Mouse (Mus musculus) neutrophil, adult 59 days (primary cell): ENCODE measurements around the gene Mpv17. TPM values are rescaled to one million over a fixed set of nuclear protein-coding genes. Genes with fewer than 3 reads are reported as not detected.

Experiments used
- total RNA-seq, 2 experiments: library from RNA; stranded (reverse); gene quantifications; 1 replicate in 1 of 2; 2 replicates in 1 of 2; pipeline ENCODE4 v1.2.4; 2023

The Mpv17 gene
- total RNA-seq: 10 to 100 TPM in 1 of 2 experiments, 1 to 10 TPM in 1; 8.7 to 11.5 TPM

GRCm38 (mm10) chr5:31154152-31154553, at the start of gene Mpv17:
Gene Mpv17, minus strand, starts transcription at chr5:31154251.

GRCm38 (mm10) chr5:31201742-31202590, 47.9 kb upstream of the Mpv17 start, which contains the start of gene Zfp513:
Gene Zfp513, minus strand, starts transcription at chr5:31202303.

GRCm38 (mm10) chr5:31192939-31193630, 39.0 kb upstream of the Mpv17 start, which contains the start of the genes Snx17 and Eif2b4:
Gene Snx17, plus strand, starts transcription at chr5:31193227.
Gene Eif2b4, minus strand, starts transcription at chr5:31193430.

GRCm38 (mm10) chr5:31179766-31180630, 25.9 kb upstream of the Mpv17 start, which contains the start of the genes Gm29609 and Gtf3c2:
Gene Gm29609, minus strand, starts transcription at chr5:31179911.
Gene Gtf3c2, minus strand, starts transcription at chr5:31180144.

GRCm38 (mm10) chr5:31138241-31138967, 15.6 kb downstream of the Mpv17 start, which contains the start of gene Ucn:
Gene Ucn, minus strand, starts transcription at chr5:31138829.

GRCm38 (mm10) chr5:31116354-31116753, 37.7 kb downstream of the Mpv17 start, which contains the start of gene Trim54:
Gene Trim54, plus strand, starts transcription at chr5:31116712.

GRCm38 (mm10) chr5:31108000-31108490, 46.0 kb downstream of the Mpv17 start, which contains the start of gene Slc30a3:
Gene Slc30a3, minus strand, starts transcription at chr5:31108237.

GRCm38 (mm10) chr5:31105814-31106335, 48.2 kb downstream of the Mpv17 start, which contains the start of gene Dnajc5g:
Gene Dnajc5g, plus strand, starts transcription at chr5:31106285.

Other genes with a start within 250 kb of the Mpv17 start
- 100 to 1,000 TPM; 134 to 146 TPM for gene Ost4, start 246.5 kb downstream of the Mpv17 start, total RNA-seq
- gene Emilin1, start 240.8 kb downstream of the Mpv17 start, total RNA-seq: 10 to 100 TPM; 30.1 to 37.7 TPM
- gene Khk, start 232.8 kb downstream of the Mpv17 start, total RNA-seq: 10 to 100 TPM; 31.5 to 33.0 TPM
- not detected for gene Cgref1, start 208.7 kb downstream of the Mpv17 start, total RNA-seq
- gene Preb, start 193.9 kb downstream of the Mpv17 start, total RNA-seq: 100 to 1,000 TPM; 319 to 353 TPM
- gene Tcf23, start 185.6 kb downstream of the Mpv17 start, total RNA-seq: not detected
- 10 to 100 TPM; 17.9 to 23.8 TPM for gene Atraid, start 105.9 kb downstream of the Mpv17 start, total RNA-seq
- 1 to 10 TPM; 2.4 to 3.2 TPM for gene Slc5a6, start 105.3 kb downstream of the Mpv17 start, total RNA-seq
- gene Cad, start 99.5 kb downstream of the Mpv17 start, total RNA-seq: 10 to 100 TPM; 17.6 to 19.8 TPM
- not detected for gene Dnajc5g, start 48.0 kb downstream of the Mpv17 start, total RNA-seq
- gene Slc30a3, start 46.0 kb downstream of the Mpv17 start, total RNA-seq: not detected
- gene Trim54, start 37.5 kb downstream of the Mpv17 start, total RNA-seq: not detected
- gene Ucn, start 15.4 kb downstream of the Mpv17 start, total RNA-seq: not detected
- gene Gm29609, start 25.7 kb upstream of the Mpv17 start, total RNA-seq: 1 to 10 TPM in 1 of 2 experiments, under 1 TPM in 1; 0.56 to 1.1 TPM
- 10 to 100 TPM; 72.0 to 74.7 TPM for gene Gtf3c2, start 25.9 kb upstream of the Mpv17 start, total RNA-seq
- gene Snx17, start 39.0 kb upstream of the Mpv17 start, total RNA-seq: 10 to 100 TPM; 48.7 to 57.6 TPM
- 10 to 100 TPM; 21.2 to 27.4 TPM for gene Eif2b4, start 39.2 kb upstream of the Mpv17 start, total RNA-seq
- gene Zfp513, start 48.1 kb upstream of the Mpv17 start, total RNA-seq: 10 to 100 TPM; 27.5 to 31.2 TPM
- gene Ppm1g, start 66.4 kb upstream of the Mpv17 start, total RNA-seq: 10 to 100 TPM; 78.2 to 80.5 TPM
- gene Nrbp1, start 86.6 kb upstream of the Mpv17 start, total RNA-seq: 100 to 1,000 TPM; 185 to 192 TPM
- gene Gm9970, start 87.0 kb upstream of the Mpv17 start, total RNA-seq: 1 to 10 TPM in 1 of 2 experiments, not detected in 1; 2.6 TPM
- gene Krtcap3, start 97.4 kb upstream of the Mpv17 start, total RNA-seq: 10 to 100 TPM; 11.2 TPM
- 10 to 100 TPM in 1 of 2 experiments, 1 to 10 TPM in 1; 9.8 to 11.8 TPM for gene Ift172, start 136.9 kb upstream of the Mpv17 start, total RNA-seq
- not detected for gene Fndc4, start 141.8 kb upstream of the Mpv17 start, total RNA-seq
- gene Gckr, start 143.2 kb upstream of the Mpv17 start, total RNA-seq: not detected